Mouse (Mus musculus): ENCODE data around the gene Srsf9.

Srsf9 gene

GRCm38 (mm10) chr5:115326256-115326831 is 633 bp upstream of the Srsf9 start:
- DNase-seq (ENCODE audit: low spot score in 2 of 2): peak; percentile 13 to 19

- DNase-seq (ENCODE audit: low spot score in 2 of 2): peak; percentile 26 to 35
Observed at GRCm38 (mm10) chr5:115327610-115328548, 902 bp downstream of the Srsf9 start.

GRCm38 (mm10) chr5:115330955-115331354 is 4.0 kb downstream of the Srsf9 start:
- no peak for DNase-seq (ENCODE audit: low spot score in 2 of 2)

- DNase-seq (ENCODE audit: low spot score in 2 of 2): no peak
Observed at GRCm38 (mm10) chr5:115333626-115334025, 6.6 kb downstream of the Srsf9 start.

- no peak for DNase-seq (ENCODE audit: low spot score in 2 of 2)
Observed at GRCm38 (mm10) chr5:115340007-115340406, 13.0 kb downstream of the Srsf9 start.

GRCm38 (mm10) chr5:115340577-115341313 is 13.8 kb downstream of the Srsf9 start, which contains the start of the genes Gatc and Triap1:
Gene Gatc, minus strand, starts transcription at chr5:115341178.
Gene Triap1, plus strand, starts transcription at chr5:115341225.
- peak; percentile 76 to 84 for DNase-seq (ENCODE audit: low spot score in 2 of 2)

- no peak for DNase-seq (ENCODE audit: low spot score in 2 of 2)
Observed at GRCm38 (mm10) chr5:115341314-115342165, 14.6 kb downstream of the Srsf9 start.

- peak; percentile 75 to 85 for DNase-seq (ENCODE audit: low spot score in 2 of 2)
Observed at GRCm38 (mm10) chr5:115347564-115347963, 20.6 kb downstream of the Srsf9 start.

- DNase-seq (ENCODE audit: low spot score in 2 of 2): peak; percentile 98 to 99
Observed at GRCm38 (mm10) chr5:115348546-115349224, 21.7 kb downstream of the Srsf9 start, which contains the start of gene Cox6a1. Gene Cox6a1, minus strand, starts transcription at chr5:115348981.

GRCm38 (mm10) chr5:115349225-115349555 is 22.2 kb downstream of the Srsf9 start:
- DNase-seq (ENCODE audit: low spot score in 2 of 2): no peak

GRCm38 (mm10) chr5:115351348-115351747 is 24.4 kb downstream of the Srsf9 start:
- DNase-seq (ENCODE audit: low spot score in 2 of 2): no peak

GRCm38 (mm10) chr5:115355070-115355469 is 28.1 kb downstream of the Srsf9 start:
- no peak for DNase-seq (ENCODE audit: low spot score in 2 of 2)

- peak; percentile 64 to 82 for DNase-seq (ENCODE audit: low spot score in 2 of 2)
Observed at GRCm38 (mm10) chr5:115358872-115359271, 31.9 kb downstream of the Srsf9 start.

GRCm38 (mm10) chr5:115359438-115359837 is 32.5 kb downstream of the Srsf9 start:
- no peak for DNase-seq (ENCODE audit: low spot score in 2 of 2)

GRCm38 (mm10) chr5:115359851-115360372 is 32.9 kb downstream of the Srsf9 start:
- no peak for DNase-seq (ENCODE audit: low spot score in 2 of 2)

- DNase-seq (ENCODE audit: low spot score in 2 of 2): no peak
Observed at GRCm38 (mm10) chr5:115362216-115362615, 35.2 kb downstream of the Srsf9 start.

GRCm38 (mm10) chr5:115362819-115363714 is 36.1 kb downstream of the Srsf9 start:
- no peak for DNase-seq (ENCODE audit: low spot score in 2 of 2)

GRCm38 (mm10) chr5:115364782-115365181 is 37.8 kb downstream of the Srsf9 start:
- DNase-seq (ENCODE audit: low spot score in 2 of 2): no peak

GRCm38 (mm10) chr5:115371736-115372135 is 44.8 kb downstream of the Srsf9 start:
- no peak for DNase-seq (ENCODE audit: low spot score in 2 of 2)
